Mouse (Mus musculus) kidney, adult 8-10 months (tissue): ENCODE measurements at regions not wholly inside any gene's neighbourhood (a gene's known extent, or its start where the extent isn't known, plus 50 kb on each side); places are given as distances from the start of the nearest gene placed in this dataset.
A peak's percentile ranks its signal among the peaks of the same experiment; 100 is the strongest.

ENCODE experiments used
- DNase-seq, 2 experiments: peaks; one replicate each; pipeline ENCODE4 v3.0.0; 2022

GRCm38 (mm10) chr8:9152313-9152925 is 462.1 kb upstream of the Arglu1 start:
- DNase-seq = no peak

GRCm38 (mm10) chr8:9144362-9144761 is 454.0 kb upstream of the Arglu1 start:
- no peak for DNase-seq

- DNase-seq = no peak
These were observed 449.5 kb upstream of the Arglu1 start for GRCm38 (mm10) chr8:9139781-9140180.

- peak in 1 of 2 experiments; percentile 23 for DNase-seq
These were observed 448.8 kb upstream of the Arglu1 start for GRCm38 (mm10) chr8:9139059-9139620.

DNA sequence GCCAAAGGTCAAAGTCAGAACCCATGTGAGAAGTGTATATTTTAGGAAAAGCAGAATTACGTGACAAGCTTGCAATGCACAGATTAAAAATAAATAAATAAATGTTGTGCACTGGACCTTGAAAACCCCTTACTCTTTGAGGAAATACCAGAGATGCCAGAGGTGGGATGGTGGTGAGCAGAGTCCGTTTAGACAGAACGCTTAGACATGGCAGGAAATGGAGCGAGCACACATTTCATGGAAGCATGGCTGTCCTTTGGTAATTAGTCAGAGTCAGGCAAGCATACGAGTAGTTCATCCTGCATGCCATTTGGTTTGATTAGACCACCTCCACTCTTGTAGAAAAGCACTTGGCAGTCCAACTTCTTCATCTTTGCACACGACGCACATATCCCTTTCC is 443.4 kb upstream of the Arglu1 start:
- no peak for DNase-seq

- DNase-seq = no peak
These were observed 442.4 kb upstream of the Arglu1 start for GRCm38 (mm10) chr8:9132612-9133218.

GRCm38 (mm10) chr8:9131249-9131648 is 440.9 kb upstream of the Arglu1 start:
- DNase-seq = no peak

DNA sequence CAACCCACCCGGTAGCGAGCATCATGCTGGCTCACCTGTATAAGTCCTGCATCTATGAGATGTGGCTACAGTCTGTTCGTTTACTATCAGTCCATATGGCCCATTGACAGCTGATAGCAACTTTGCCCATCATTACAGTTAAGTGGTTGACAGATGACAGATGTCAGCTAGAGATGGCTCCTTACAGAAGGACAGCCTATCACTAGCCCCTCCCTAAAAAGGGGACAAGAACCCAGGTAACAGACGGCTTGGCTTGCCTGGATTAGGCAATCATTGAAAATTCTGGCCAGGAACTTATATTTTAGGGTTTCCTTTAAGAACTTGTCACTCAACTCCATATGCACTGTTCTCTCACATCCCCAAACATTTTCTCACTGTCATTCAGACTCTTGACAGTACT is 434.2 kb upstream of the Arglu1 start:
- DNase-seq = no peak

- peak in 1 of 2 experiments; percentile 7 for DNase-seq
These were observed 427.8 kb upstream of the Arglu1 start for GRCm38 (mm10) chr8:9117809-9118737.

- DNase-seq = peak; percentile 30 to 69
These were observed 405.7 kb upstream of the Arglu1 start for GRCm38 (mm10) chr8:9095980-9096379.

- DNase-seq = no peak
These were observed 403.7 kb upstream of the Arglu1 start for GRCm38 (mm10) chr8:9094002-9094401.

GRCm38 (mm10) chr8:9093356-9093755 is 403.0 kb upstream of the Arglu1 start:
- peak in 1 of 2 experiments; percentile 3 for DNase-seq

- no peak for DNase-seq
These were observed 382.4 kb upstream of the Arglu1 start for GRCm38 (mm10) chr8:9072724-9073123.

GRCm38 (mm10) chr8:9072286-9072685 is 382.0 kb upstream of the Arglu1 start:
- no peak for DNase-seq

- DNase-seq = peak; percentile 15 to 28
These were observed 380.6 kb upstream of the Arglu1 start for GRCm38 (mm10) chr8:9070953-9071352.

DNA sequence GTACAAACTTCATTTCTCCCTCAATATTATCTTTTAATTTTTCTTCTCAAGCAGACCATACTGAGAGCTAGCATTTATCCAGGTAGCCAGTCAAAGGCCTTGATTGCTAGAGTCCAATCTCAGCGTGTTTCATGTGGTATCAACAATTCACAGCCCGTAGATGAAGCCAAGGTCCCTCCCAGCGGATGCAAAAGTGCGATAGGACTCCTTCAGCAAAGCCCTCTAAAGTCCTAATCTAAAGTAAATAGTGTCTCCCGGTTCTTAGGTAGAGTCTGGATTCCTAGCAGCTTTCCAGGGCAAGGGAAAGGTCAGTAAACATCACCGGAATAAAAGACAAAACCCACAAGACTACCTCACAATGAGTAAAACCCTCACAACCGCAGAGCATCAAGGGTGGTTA is 379.5 kb upstream of the Arglu1 start:
- DNase-seq = no peak

DNA sequence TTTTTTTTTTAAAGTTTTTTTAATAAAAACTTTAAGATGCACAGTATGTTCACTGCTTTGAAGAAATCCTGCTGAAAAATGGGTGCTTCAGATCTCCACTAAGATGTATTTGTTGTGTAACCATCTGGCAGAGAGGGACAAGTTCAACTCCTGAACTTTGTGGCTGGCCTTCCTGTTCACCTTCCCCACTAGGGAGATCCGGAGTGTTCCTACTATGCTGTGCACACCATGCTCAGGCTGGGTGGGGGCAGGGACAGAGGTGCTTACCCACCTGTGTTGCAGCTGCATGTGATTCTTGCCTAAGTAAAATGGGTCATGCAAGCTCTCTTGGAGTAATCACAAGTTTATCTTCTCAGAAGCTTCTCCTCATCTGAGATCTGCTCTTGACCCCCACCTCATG is 377.4 kb upstream of the Arglu1 start:
- no peak for DNase-seq

- no peak for DNase-seq
These were observed 369.8 kb upstream of the Arglu1 start for GRCm38 (mm10) chr8:9060166-9060565.

DNA sequence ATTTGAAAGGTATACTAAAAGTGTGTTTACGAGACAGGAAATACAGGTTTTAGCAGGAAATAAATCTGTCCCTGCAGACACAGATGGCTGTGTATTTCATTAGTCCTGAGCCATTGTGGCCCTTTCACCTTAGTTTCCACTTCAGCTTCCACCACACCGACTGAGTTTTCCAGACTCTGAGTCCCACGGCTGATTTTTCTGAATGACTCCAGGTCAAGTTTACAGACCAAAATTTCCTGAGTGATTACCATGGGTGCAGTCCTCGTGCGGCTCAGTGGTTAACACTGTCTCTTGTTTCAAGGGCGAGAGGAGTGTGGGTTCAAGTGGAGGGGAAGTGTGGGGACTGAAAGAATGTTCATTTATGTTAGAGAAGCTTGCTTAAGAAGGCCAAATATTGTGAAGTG is 365.1 kb upstream of the Arglu1 start:
- no peak for DNase-seq

DNA sequence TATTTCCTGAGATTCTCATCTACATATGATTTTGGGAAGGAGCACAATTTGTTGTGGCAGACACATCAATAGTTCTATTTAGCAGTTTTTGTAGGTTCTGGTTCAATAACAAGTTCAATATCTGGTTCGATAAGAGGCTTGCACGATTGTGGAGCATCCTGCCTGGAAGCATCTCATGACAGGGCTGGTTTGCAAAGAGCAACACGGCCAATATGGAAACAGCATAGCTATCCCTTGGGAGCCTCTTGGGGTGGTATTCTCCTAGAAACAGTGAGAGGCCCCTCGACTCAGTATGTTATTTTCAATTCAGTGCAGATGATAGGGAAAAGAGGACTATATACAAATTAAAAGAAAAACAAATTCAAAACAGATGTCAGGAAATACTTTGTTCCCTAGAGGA is 364.5 kb upstream of the Arglu1 start:
- DNase-seq = no peak

- DNase-seq = no peak
These were observed 361.4 kb upstream of the Arglu1 start for GRCm38 (mm10) chr8:9051699-9052098.

GRCm38 (mm10) chr8:9050740-9051475 is 360.6 kb upstream of the Arglu1 start:
- DNase-seq = no peak

- DNase-seq = no peak
These were observed 357.8 kb upstream of the Arglu1 start for GRCm38 (mm10) chr8:9048116-9048515.
